ENCODE assay signal across 8 mouse cellular contexts in genomic region chr17:74717618-74718151, GRCm38 (mm10). TPM values are rescaled to one million over a fixed set of nuclear protein-coding genes. Genes with fewer than 3 reads are reported as not detected.
A peak's percentile ranks its signal among the peaks of the same experiment; 100 is the strongest.
DNase-seq lines count a peak whose midpoint lies in the region; ATAC-seq and TF ChIP-seq lines count a peak whose summit lies in the region.

TSS of gene Ttc27 (plus strand) at chr17:74717732.

- H3K4me1 ChIP-seq in ES-E14 (ENCODE audit: control insufficient read depth in 2 of 2, insufficient read depth in 2 of 2, low read length in 2 of 2, poor library complexity in 1 of 2): no peaks in the 10 kb centered on the region
- H3K4me1 ChIP-seq in forebrain, embryonic 15.5 days: peaks cover 10% of the 10 kb centered on the region
- peaks cover 3% of the 10 kb centered on the region for H3K4me1 ChIP-seq in lung, adult 2 months (ENCODE audit: control insufficient read depth, insufficient read depth, low read length)

- peak within 1 kb of the TSS; percentile 37; the same call in 1 of the 2 replicates for H3K27ac ChIP-seq in ES-E14 (ENCODE audit: insufficient read depth, low read depth, low read length, poor library complexity, severe bottlenecking)
- no peak within 1 kb of the TSS for H3K27ac ChIP-seq in forebrain, embryonic 15.5 days (replicated peaks)

- H3K27me3 ChIP-seq in forebrain, embryonic 15.5 days: no peaks in the 10 kb centered on the region

- DNase-seq in ES-E14 (ENCODE audit: low read depth, low spot score): peak; percentile 99
- peak; percentile 94 for DNase-seq in cerebellum, adult 11-12 months
- peak; percentile 89 for DNase-seq in heart, postnatal 25 days (ENCODE audit: low spot score)
- DNase-seq in layer of hippocampus, adult 18-20 months (ENCODE audit: low spot score in 2 of 2): peak; percentile 92 to 98
- peak; percentile 94 for DNase-seq in lung, adult 2 months
- peak; percentile 88 to 93 for DNase-seq in thymus, adult 18-20 months

- peak within 1 kb of the TSS; percentile 78 for H3K4me2 ChIP-seq in forebrain, embryonic 15.5 days (replicated peaks)

- H3K36me3 ChIP-seq in ES-E14 (ENCODE audit: control insufficient read depth, insufficient read depth, low read length, poor library complexity, severe bottlenecking): peaks cover 3% of the 10 kb centered on the region
- peaks cover 5% of the 10 kb centered on the region for H3K36me3 ChIP-seq in forebrain, embryonic 15.5 days

- TF ChIP-seq POLR2A in lung, adult 2 months (IDR thresholded peaks at IDR 0.05; ENCODE audit: borderline replicate concordance, extremely low read depth, low read depth, low read length): peak; percentile 92; the same call in 1 of the 2 replicates

- in situ Hi-C loops in ES-E14 (cut with MboI; ENCODE audit: low sequenced_read_pairs in 2 of 2, unreplicated experiment in 2 of 2): no loop called here

- peak within 1 kb of the TSS; percentile 78 for H3K9ac ChIP-seq in ES-E14 (ENCODE audit: insufficient read depth, low read depth, low read length, poor library complexity, severe bottlenecking)
- peak within 1 kb of the TSS; percentile 53 for H3K9ac ChIP-seq in forebrain, embryonic 15.5 days (replicated peaks)

- peak; percentile 92 for ATAC-seq in forebrain, embryonic 15.5 days (replicated peaks)
- ATAC-seq in neutrophil, adult 5-6 weeks (ENCODE audit: extremely low read depth, insufficient number of reproducible peaks, low FRiP score, poor library complexity, severe bottlenecking): peak; percentile 94

- intact Hi-C loops in heart, postnatal 25 days (cut with DNase I): no loop called here

- peak within 1 kb of the TSS; percentile 80 to 97 for H3K4me3 ChIP-seq in ES-E14 (ENCODE audit: insufficient read depth in 1 of 2, low read depth in 1 of 2, low read length in 2 of 2, poor library complexity in 1 of 2, severe bottlenecking in 1 of 2)
- H3K4me3 ChIP-seq in forebrain, embryonic 15.5 days: peak within 1 kb of the TSS; percentile 63
- peak within 1 kb of the TSS; percentile 89 for H3K4me3 ChIP-seq in lung, adult 2 months (replicated peaks; ENCODE audit: extremely low read depth, low read depth, low read length)

- 1% methylated on average over 31 of the region's 31 CpGs for WGBS in forebrain, embryonic 15.5 days
- under 1% methylated on average over 31 of the region's 31 CpGs for WGBS in lung, adult 2 months

- no peaks in the 10 kb centered on the region for H3K9me3 ChIP-seq in ES-E14 (ENCODE audit: control insufficient read depth, insufficient read depth, low read depth, low read length)
- no peaks in the 10 kb centered on the region for H3K9me3 ChIP-seq in forebrain, embryonic 15.5 days

- TF ChIP-seq CTCF in lung, adult 2 months (IDR thresholded peaks at IDR 0.05; ENCODE audit: insufficient read depth, low read length): no peak

TF ChIP-seq in ES-E14, 5 proteins besides CTCF, POLR2A, EP300 and RAD21:
- peak; percentile 75 for TF ChIP-seq HCFC1 (IDR thresholded peaks at IDR 0.05; ENCODE audit: borderline replicate concordance, insufficient read depth, low read length)
- no peak for TF ChIP-seq MAFK (IDR thresholded peaks at IDR 0.05; ENCODE audit: insufficient read depth, low read depth, low read length)

RNA-seq across cellular contexts. Expression of gene Ttc27, which starts in this region (rescaled TPM):
- total RNA-seq in ES-E14 (2012; rRNA removed): 50.3 and 52.3 TPM in 2 replicates
- polyA plus RNA-seq in forebrain, embryonic 15.5 days (2015; fragmentation: Nextera tagmentation; extraction: Ambion mirVana): 16.3 and 18.4 TPM in 2 replicates
- 10 to 100 TPM; 13.6 to 15.7 TPM for total RNA-seq in heart, postnatal 25 days (2021)
- 10 to 100 TPM; 20.8 to 25.8 TPM for total RNA-seq in layer of hippocampus, adult 18-20 months (2021)
- 4.1 and 4.5 TPM in 2 replicates for polyA plus RNA-seq in lung, adult 2 months (2012; rRNA removed)
- 18.7 and 29.7 TPM in 2 replicates for total RNA-seq in neutrophil, adult 5-6 weeks (2017)
